8 mouse cellular contexts compared by ENCODE assay signal in genomic region chr13:114831367-114831833, GRCm38 (mm10). TPM values are rescaled to one million over a fixed set of nuclear protein-coding genes. Genes with fewer than 3 reads are reported as not detected.
A peak's percentile ranks its signal among the peaks of the same experiment; 100 is the strongest.
DNase-seq lines count a peak whose midpoint lies in the region; ATAC-seq lines count a peak whose summit lies in the region.

No protein-coding gene starts in this region.

- H3K9me3 ChIP-seq in kidney, embryonic 16.5 days (ENCODE audit: low read length), result no peaks in the 10 kb centered on the region
- no peaks in the 10 kb centered on the region for H3K9me3 ChIP-seq in limb, embryonic 13.5 days
- no peaks in the 10 kb centered on the region for H3K9me3 ChIP-seq in neural tube, embryonic 14.5 days (ENCODE audit: control insufficient read depth, low read length)

- 0 out of 2 replicates have a peak, but pooled peaks have one; percentile 23 for ATAC-seq in kidney, embryonic 16.5 days (ENCODE audit: low FRiP score, low TSS enrichment)
- ATAC-seq in limb, embryonic 13.5 days (ENCODE audit: low FRiP score, low read depth), result peak; percentile 48; the same call in 1 of the 2 replicates
- peak; percentile 52 for ATAC-seq in neural tube, embryonic 14.5 days (ENCODE audit: low read depth)

- no peak for DNase-seq in kidney, postnatal 4 days
- peak; percentile 57 for DNase-seq in Muller cell, postnatal 12 days (ENCODE audit: inconsistent ontology term)
- peak; percentile 40 for DNase-seq in embryo, embryonic 9.5 days (ENCODE audit: extremely low spot score)
- DNase-seq in layer of hippocampus, postnatal 36 days, result no peak
- DNase-seq in spleen, postnatal 4 days (ENCODE audit: low spot score in 2 of 2), result no peak

- H3K9ac ChIP-seq in kidney, embryonic 16.5 days (replicated peaks; ENCODE audit: low read length), result no peak overlapping the region
- H3K9ac ChIP-seq in limb, embryonic 13.5 days, result no peak overlapping the region
- H3K9ac ChIP-seq in neural tube, embryonic 14.5 days (replicated peaks; ENCODE audit: low read depth, low read length), result no peak overlapping the region

- H3K27me3 ChIP-seq in kidney, embryonic 16.5 days (ENCODE audit: insufficient read depth, low read length), result no peaks in the 10 kb centered on the region
- no peaks in the 10 kb centered on the region for H3K27me3 ChIP-seq in limb, embryonic 13.5 days
- no peaks in the 10 kb centered on the region for H3K27me3 ChIP-seq in neural tube, embryonic 14.5 days (ENCODE audit: control insufficient read depth, insufficient read depth, low read length)

- H3K4me1 ChIP-seq in kidney, embryonic 16.5 days (ENCODE audit: insufficient read depth, low read length), result no peaks in the 10 kb centered on the region
- H3K4me1 ChIP-seq in limb, embryonic 13.5 days, result no peaks in the 10 kb centered on the region
- H3K4me1 ChIP-seq in neural tube, embryonic 14.5 days (ENCODE audit: control insufficient read depth, insufficient read depth, low read length), result no peaks in the 10 kb centered on the region

- no peak overlapping the region for H3K4me2 ChIP-seq in kidney, embryonic 16.5 days (replicated peaks; ENCODE audit: low read depth, low read length)
- H3K4me2 ChIP-seq in limb, embryonic 13.5 days (replicated peaks), result no peak overlapping the region
- no peak overlapping the region for H3K4me2 ChIP-seq in neural tube, embryonic 14.5 days (ENCODE audit: low read depth, low read length)

- H3K36me3 ChIP-seq in kidney, embryonic 16.5 days (ENCODE audit: insufficient read depth, low read length), result peaks cover 32% of the 10 kb centered on the region
- H3K36me3 ChIP-seq in limb, embryonic 13.5 days, result peaks cover 40% of the 10 kb centered on the region
- H3K36me3 ChIP-seq in neural tube, embryonic 14.5 days (ENCODE audit: control insufficient read depth, insufficient read depth, low read length), result peaks cover 18% of the 10 kb centered on the region; the same call in 1 of the 2 replicates

- no peak overlapping the region for H3K4me3 ChIP-seq in kidney, embryonic 16.5 days (ENCODE audit: low read length)
- no peak overlapping the region for H3K4me3 ChIP-seq in limb, embryonic 13.5 days
- H3K4me3 ChIP-seq in neural tube, embryonic 14.5 days (ENCODE audit: low read depth, low read length), result no peak overlapping the region

- 82% methylated on average over 4 of the region's 4 CpGs for WGBS in kidney, embryonic 16.5 days
- WGBS in limb, embryonic 13.5 days, result 83% methylated on average over 4 of the region's 4 CpGs
- 81% methylated on average over 4 of the region's 4 CpGs for WGBS in neural tube, embryonic 14.5 days

- H3K27ac ChIP-seq in kidney, embryonic 16.5 days (ENCODE audit: low read length), result no peak overlapping the region
- no peak overlapping the region for H3K27ac ChIP-seq in limb, embryonic 13.5 days
- no peak overlapping the region for H3K27ac ChIP-seq in neural tube, embryonic 14.5 days (ENCODE audit: low read depth, low read length)

RNA-seq across cellular contexts. Expression of gene Mocs2, which starts 13.4 kb away (rescaled TPM):
- polyA plus RNA-seq in kidney, embryonic 16.5 days (2015; fragmentation: Nextera tagmentation; extraction: Ambion mirVana), result 80.9 and 86.7 TPM in 2 replicates
- 108 and 110 TPM in 2 replicates for polyA plus RNA-seq in limb, embryonic 13.5 days (2015; fragmentation: Nextera tagmentation; extraction: Ambion mirVana)
- polyA plus RNA-seq in neural tube, embryonic 14.5 days (2014; fragmentation: Nextera tagmentation; extraction: Ambion mirVana), result 135 TPM in 2 replicates
- 10 to 100 TPM; 82.4 to 88.7 TPM for total RNA-seq in layer of hippocampus, postnatal 36 days (2021)

Comparison
In these comparisons a context has a peak if more than half of its experiments do, and no peak if none do; other contexts are left out.
1. DNase-seq: peak in Muller cell, postnatal 12 days (single experiment) and embryo, embryonic 9.5 days (single experiment); none in kidney, postnatal 4 days (0 of 2), layer of hippocampus, postnatal 36 days (0 of 2) and spleen, postnatal 4 days (0 of 2).
2. Peak in every context shown above with its lines, with median percentiles within 50 percentile points of each other: ATAC-seq.